Mouse (Mus musculus): Measurements from ENCODE around the gene Gm20422.

Gene Gm20422

DNA sequence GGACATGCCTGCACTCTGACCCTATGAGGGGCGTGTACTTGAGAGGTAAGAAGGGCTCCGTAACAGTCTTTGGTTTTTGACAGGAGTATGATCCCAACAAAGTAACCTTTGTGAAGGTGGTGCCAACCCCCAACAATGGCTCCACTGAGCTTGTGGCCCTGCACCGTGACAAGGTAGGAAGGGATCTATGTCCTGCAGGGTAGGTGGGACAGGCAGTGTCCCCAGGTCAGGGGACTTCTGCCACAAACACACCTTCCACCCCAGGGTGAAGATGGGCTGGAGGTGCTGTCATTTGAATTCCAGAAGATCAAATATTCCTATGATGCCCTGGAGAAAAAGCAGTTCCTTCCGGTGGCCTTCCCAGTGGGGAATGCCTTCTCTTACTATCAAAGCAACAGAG is 19.0 kb upstream of the Gm20422 start:
- no peak for ATAC-seq (ENCODE audit: low TSS enrichment)

DNA sequence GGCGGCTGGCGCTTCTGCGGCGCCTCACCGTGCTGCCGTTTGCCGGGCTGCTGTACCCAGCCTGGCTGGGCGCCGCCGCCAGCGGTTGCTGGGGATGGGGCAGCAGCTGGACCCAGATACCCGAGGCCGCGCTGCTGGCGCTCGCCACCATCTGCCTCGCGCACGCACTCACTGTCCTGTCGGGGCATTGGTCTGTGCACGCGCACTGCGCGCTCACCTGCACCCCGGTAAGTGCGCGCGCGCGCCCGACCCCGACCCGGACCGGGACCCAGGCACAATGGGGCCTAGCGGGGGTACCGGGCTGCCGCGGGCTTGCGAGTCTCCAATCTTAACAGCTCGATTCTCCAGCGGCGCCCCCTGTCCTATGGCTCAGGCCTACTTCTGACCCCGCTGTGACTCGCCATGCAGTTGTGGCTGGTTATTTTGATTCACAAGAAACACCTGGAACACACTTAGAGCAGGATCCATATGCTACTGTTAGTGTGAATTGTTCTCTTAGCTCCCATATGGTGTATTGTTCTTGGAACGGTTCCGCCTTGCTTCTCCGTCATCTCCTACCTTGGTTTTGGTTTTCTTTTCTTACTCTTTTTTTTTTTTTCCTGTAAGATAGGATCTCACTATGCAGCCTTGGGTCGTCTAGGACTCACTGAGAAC is 16.9 kb upstream of the Gm20422 start:
- peak; percentile 44 for ATAC-seq (ENCODE audit: low TSS enrichment)

DNA sequence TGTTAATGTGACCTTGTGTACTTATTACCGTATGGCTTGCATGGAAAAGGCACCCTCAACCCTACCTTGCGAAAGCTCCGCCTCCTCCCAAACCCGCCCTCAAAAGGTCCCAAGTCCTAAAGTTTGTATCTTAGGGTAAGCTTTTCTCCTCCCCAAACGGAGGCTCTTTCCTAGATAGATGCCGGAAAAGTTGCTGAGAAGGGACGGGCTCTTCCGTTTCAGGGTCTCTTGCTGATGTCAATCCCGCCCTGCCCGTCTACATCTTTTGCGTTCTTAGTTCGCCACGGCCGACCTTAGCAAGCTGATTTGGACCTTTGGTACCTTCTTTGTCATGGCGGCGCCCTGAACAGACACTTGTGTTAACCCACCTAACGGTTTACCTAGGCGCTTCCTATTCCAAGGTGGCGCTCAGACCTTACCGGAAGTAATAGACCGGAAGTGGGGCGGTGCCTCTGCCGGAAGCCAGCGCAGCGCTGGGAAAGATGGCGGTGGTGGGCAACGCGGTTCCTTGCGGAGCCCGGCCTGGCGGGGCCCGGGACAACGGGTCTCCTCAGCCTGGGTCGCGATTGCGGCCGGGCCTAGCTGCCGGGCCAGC is 16.2 kb upstream of the Gm20422 start, which contains the start of the genes Atp13a1 and Zfp866:
Gene Atp13a1 (plus strand): TSS at position 391 of the 595 bp plus-strand sequence.
Gene Zfp866 (minus strand): TSS at position 406 of the 595 bp plus-strand sequence.
- peak; percentile 98 for ATAC-seq (ENCODE audit: low TSS enrichment)

DNA sequence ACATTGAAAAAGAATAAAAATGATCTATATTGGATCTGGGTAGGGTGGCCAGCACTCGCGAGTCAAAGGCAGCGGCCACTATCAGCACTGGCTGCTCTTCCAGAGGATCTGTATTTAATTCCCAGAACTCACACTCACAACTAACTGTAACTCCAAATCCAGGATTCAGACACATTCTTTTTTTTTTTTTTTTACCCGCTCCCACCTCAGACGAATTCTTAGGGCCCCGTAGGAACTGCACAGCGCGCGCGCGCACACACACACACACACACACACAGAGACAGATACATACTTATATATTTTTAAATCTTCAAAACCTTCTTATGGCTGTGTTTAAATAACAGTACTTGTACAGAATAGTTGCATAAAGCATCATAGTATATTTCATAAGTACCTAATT is 15.7 kb upstream of the Gm20422 start:
- no peak for ATAC-seq (ENCODE audit: low TSS enrichment)

DNA sequence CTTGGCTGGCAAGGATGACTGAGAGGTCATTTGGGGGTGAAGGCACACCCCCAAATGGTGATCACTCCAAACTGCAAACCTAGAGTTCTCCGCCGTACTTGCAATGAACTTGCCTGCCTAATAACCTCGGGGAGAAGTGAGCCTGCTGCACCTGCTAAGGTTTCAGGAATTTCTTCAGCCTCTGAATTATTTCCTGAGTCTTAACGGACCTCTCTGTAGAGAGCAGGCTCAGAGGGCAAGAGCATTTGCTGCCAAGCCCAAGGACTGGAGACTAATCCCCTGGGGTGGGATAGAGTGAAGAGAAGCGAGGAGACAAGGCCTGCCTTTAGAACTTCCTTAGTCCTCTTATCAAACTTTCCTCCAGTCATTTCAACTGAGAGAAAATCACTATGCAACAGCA is 15.0 kb upstream of the Gm20422 start:
- no peak for ATAC-seq (ENCODE audit: low TSS enrichment)

DNA sequence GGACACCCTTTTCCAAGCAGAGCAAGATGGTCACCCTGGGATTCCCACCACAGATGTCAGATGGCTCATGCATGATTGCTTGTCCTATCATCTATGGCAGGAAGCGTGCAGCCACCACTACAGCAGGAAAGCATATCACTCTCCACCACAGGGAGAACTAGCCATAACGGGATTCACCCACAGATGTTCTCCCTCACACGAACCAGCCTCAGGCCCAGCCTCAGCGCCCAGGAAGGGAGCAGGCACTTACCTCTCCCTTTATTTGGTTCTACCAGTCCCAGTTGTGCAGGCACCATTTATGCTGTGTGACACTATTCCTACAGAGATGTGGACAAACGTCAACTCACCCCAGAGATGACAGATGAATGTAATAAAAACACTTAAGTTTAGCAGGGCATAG is 14.4 kb upstream of the Gm20422 start:
- no peak for ATAC-seq (ENCODE audit: low TSS enrichment)

DNA sequence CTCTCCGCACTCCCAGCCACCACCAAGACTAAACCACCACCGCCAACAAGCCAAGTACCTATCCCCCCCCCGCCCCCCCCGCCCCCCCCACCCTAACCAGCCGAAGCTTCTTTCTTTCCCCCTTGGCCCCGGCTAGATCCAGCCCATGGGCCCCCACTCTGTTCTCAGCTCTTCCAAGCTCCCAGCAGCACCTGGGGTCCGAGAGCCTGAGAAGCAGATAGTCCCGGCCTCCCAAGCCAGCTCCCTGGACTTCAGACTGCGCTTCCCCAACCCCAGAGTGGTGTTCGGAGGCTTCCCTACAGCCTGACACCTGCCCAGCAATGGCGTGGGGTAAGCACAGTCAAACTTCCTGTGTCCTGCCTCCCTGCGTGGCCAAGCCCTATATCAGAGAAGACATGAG is 2.4 kb upstream of the Gm20422 start:
- no peak for ATAC-seq (ENCODE audit: low TSS enrichment)

DNA sequence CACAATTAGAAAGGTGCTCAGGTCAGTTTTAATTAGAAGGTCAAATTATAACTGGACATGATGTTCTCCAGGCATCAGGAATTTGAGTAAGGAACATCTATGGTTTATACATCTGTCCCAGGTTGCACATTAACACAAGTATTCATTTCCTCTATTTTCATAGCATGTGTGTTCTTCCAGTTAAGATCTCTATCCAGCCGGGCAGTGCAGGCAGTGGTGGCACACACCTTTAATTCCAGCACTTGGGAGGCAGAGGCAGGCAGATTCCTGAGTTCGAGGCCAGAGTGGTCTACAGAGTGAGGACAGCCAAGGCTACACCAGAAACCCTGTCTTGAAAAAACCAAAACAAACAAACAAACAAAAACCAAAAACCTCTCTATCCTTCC is 456 bp upstream of the Gm20422 start:
- no peak for ATAC-seq (ENCODE audit: low TSS enrichment)

DNA sequence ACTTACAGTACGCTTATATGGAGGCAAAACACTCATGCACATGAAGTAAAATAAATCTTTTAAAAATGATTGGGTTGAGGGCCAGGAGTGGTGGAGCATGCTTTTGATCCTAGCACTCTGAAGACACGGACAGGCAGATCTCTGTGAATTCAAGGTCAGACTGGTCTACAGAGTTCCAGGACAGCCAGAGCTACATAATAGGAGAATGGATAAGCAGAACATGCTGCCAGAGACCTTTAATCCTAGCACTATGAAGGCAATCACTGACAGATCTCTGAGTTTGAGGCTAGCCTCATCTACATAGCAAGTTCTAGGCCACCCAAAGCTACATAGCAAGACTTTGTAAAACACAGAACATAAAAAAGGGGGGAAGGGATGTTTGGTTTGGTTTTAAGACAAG is 2.6 kb downstream of the Gm20422 start:
- no peak for ATAC-seq (ENCODE audit: low TSS enrichment)

DNA sequence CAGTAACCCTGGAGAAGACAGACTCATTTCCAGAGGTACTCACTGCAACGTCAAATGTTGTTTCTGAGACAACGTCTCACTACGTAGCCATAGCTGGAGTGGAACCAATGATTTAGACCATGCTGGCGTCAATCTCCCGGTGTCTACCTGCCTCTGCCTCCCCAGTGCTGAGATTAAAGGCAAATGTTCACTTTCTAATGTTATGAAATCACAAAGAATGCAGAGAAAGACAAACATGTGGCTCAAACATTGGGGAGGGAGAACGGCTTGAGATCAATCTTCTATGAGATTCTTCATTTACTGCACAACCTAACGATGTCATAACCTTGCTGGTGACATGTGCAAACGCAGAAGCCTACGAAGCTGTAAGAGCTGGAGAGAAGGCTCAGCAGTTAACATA is 3.5 kb downstream of the Gm20422 start:
- no peak for ATAC-seq (ENCODE audit: low TSS enrichment)

DNA sequence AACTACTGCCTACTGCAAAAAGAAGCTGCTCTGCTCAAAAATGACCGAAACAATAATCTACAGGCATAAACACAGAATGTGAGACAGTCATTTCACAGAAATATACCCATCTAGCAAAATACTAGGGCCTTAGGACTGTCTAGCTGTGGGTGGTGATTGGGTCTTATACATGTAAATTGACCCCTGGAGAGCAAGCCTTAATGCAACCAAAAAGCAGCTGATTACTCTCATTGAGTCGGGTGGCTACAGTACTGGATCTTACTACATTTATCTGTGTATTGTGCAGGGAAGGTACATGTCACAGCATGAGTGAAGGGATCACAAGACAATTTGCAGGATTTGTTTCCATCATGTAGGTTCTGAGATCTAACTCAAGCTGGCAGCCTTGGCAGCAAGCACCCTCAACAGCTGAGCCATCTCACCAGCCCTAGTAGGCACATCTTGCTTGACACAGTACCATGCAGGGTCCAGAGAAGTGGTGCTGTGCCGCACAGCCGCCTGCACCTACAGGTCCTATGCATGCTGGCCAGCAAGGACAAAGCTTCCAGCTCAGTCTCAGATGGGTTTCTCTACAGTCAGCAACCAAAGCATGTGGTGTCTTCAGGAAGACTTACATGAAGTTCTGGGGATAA is 12.8 kb downstream of the Gm20422 start:
- no peak for ATAC-seq (ENCODE audit: low TSS enrichment)

DNA sequence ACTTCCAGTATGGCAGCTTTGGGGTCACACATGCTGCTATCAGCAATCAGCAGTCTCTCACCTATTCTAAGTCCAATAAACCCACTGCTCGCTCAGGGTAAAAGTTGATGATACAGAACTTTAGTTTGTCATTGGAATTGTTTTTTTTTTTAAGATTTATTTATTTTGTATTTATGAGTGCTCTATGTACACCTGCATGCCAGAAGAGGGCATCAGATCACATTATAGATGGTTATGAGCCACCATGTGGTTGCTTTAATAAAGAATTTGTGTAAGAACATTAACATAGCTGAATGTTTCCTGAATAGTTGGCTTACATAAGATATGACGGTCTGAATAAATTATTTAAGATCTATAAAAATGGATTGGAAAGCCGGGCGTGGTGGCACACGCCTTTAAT is 16.4 kb downstream of the Gm20422 start:
- no peak for ATAC-seq (ENCODE audit: low TSS enrichment)

DNA sequence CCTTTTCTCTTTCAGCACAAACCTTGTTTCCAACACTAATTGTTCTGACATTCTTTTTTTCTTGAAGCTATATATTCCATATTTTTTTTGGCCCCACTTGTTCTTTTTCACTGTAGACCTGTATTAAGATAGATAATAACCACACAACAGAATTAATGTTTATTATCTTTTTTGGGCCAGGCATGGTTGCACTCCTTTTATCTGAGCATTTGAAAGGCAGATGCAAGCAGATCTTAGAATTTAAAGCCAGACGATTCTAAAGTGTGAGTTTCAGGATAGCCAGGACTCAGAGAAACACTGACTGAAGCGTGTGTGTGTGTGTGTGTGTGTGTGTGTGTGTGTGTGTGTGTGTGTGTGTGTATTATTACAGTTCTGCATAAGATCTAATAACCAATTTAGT is 22.2 kb downstream of the Gm20422 start:
- ATAC-seq (ENCODE audit: low TSS enrichment) = no peak

DNA sequence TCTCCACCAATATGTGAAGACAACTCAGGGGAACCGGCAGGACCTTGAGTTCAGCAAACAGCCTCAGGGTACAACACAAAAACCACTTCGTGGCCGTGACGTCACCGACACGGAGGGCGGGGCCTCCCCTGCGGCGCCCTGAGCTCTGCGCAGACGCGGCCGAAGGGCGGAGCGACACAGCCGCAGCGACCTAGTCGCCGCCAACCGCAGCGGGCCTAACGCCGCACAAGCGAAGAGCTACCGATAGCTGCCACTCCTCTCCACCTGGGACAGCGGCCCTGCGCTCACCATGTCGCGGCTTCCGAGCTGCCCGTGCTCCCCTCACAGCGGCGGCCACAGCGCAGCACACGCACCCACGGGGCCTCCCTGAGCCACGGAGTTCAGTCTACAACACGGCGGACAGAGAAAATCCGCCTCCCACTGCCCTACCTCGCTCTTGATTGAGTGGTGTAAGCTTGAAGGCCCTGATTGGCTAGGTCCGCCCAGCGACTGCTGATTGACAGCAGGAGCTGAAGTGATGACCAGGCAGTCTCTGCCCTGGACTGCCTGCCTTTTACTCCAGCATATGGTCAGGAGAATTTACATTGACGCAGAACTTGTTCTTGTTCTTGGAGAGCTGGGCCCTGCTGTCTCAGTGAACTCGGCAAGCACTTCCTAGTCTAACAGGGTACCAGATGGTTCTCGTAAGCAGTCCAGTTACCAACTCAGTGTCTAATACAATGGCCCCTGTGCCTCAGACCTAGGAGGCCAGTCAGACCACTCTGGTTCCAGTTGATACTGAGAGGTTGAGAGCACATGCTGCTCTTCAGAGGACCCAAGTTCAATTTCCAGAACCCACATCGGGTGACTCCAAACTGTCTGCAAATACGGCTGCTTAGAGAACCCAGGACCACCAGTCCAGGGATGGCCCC is 24.9 kb downstream of the Gm20422 start, which contains the start of gene Zfp963:
Gene Zfp963 (minus strand): TSS at position 427 of the 911 bp plus-strand sequence.
- peak; percentile 98 for ATAC-seq (ENCODE audit: low TSS enrichment)

DNA sequence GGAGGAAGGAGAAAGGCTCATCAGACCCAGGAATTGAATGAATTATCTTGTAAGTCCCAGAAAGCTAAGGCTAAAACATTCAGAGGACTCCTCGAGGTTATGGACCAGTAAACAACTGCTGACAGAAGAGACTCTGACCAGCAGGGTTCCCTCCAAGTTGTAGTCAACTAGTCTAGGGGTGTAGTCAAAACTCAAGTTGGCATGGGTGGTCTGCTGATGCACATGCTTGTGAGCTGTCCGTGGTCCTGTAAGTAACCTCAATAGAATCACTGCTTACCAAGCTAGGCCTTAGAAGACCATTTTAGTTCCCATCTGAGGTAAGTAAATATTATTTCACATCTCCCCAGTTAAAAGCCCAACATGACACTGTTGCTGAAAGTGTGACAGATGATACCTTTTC is 33.5 kb downstream of the Gm20422 start:
- ATAC-seq (ENCODE audit: low TSS enrichment) = no peak

DNA sequence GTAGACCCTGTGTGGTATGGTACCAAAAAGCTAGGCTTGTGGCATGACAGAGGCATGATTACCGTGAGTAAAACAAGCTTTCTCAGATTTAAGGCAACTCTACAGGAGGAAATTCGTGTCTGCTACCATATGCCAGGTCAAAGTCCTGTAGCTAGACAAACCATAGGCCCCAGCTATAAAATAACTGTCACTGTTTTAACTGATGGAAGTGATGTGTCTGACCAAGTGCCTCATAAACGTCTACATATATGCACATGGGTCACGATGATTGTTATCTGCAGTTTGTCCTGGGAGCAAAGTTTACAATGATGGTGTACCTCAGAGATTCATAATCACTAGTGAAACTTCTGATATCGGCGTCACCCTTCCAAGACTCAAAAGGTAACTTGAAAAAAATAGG is 33.9 kb downstream of the Gm20422 start:
- ATAC-seq (ENCODE audit: low TSS enrichment) = no peak

DNA sequence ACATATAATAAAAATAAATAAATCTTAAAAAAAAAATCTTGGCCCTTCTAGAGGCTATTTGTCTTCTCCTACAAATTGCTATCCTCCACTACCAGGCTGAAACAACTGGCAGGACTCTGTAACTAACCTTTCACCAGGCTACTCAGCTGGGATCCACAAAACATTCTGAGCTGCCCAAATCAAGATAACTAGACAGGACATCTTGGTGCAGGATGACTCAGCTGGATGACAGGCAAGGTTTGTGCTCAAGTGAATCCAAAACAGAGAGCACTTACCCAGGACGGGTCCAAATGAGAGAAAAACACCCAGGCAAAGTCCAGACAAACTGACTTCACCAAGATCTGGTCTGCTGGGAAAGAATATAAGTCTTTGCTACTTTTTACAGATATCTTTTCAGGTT is 39.2 kb downstream of the Gm20422 start:
- ATAC-seq (ENCODE audit: low TSS enrichment) = no peak

DNA sequence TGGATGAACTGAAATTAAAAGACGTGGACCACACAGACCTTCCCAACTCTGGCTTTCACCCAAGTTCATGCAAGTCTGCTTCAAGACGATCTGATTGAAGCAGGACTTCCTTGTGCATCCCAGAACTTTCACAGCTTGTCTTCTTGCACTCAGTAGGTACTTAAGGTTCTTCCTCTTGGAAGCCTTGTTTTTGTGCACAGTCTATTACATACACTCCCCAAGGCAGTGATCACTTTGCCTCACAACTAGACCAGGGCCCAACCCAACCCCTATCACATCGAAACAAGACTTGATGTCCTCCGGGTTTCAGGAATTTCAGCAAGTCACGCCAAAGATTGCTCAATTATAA is 57.5 kb downstream of the Gm20422 start:
- ATAC-seq (ENCODE audit: low TSS enrichment) = peak; percentile 29

DNA sequence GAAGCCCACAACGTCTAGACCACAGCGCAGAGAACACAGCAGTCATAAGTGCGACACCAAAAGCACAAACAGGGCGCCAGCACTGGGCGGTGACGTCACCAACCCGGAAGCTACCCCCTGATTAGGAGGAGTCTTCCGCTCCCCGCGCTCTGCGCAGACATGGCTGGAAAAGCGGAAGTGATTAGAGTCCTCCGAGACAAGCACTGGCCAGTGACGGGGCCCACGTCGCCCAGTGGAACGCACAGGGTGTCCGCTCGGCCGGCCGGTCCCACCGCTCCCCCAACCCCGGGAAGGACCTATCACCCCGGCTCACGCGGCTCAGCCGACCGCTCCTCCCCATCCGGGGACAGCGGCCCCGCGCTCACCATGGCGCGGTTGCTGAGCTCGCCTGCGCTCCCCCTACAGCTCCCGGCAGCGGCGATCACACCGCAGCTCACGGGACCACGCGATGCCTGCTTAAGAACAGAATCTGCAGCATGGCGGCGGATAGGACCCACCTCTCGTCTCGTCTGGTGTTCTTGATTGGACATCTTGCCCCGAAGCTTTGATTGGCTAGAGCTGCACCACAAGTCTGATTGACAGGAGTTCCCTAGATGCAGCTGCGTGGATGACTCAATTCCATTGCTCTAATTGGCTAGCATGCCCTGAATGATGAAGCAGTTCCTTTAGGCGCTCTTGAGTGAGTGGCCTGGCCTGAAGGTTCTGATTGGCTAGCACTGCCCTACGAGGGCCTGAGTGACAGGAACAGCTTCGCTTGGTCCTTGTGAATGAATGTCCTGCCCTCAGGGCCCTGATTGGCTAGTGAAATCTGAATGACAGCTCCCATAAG is 58.1 kb downstream of the Gm20422 start:
- ATAC-seq (ENCODE audit: low TSS enrichment) = peak; percentile 97

DNA sequence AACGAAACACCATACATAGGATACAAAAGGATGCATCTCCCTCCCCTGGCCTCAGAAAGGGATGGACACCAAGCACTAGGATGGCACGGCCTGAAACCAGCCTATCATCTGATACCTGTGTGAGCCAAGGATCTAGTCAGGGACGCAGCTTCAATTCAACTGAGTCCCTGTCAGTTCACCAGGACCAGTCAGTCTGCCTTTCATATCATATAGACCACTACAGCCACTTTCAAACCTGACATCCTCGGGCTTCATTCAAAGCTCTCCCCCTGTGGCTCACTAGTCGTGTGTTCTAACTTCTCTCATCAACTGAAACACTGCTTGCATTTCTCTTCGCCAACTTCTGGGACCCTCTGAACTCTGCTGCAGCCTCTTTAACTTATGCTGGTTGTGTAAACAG is 59.3 kb downstream of the Gm20422 start:
- ATAC-seq (ENCODE audit: low TSS enrichment) = no peak

DNA sequence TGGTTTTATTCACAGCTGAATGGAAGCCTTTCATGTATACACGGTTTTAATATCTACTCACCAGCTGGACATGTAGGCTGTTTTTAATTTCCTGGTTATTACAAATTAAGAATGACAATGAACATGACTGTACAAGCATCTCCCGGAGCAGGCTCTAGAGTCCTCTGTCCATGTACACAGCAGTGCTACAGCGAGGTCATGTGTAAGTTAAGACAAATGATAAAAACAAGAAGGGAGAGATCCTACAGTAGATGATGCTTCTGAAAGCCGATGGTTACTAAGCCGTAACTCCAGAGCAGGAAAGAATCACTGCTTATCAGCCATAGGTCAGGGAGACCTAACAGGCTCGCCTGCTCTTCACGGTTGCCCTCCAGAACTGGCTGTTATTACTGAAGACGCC is 61.2 kb downstream of the Gm20422 start:
- no peak for ATAC-seq (ENCODE audit: low TSS enrichment)
